Mouse (Mus musculus): Measurements from ENCODE around the gene Tada1. TPM values are rescaled to one million over a fixed set of nuclear protein-coding genes. Genes with fewer than 3 reads are reported as not detected.

The Tada1 gene
- total RNA-seq, 2 experiments from 2014 or later: 18.4 to 19.1 TPM

GRCm38 (mm10) chr1:166384614-166385013 is 5.7 kb downstream of the Tada1 start:
- DNase-seq: no peak

- no peak for DNase-seq
These were observed 6.5 kb downstream of the Tada1 start for GRCm38 (mm10) chr1:166385431-166385830.

DNA sequence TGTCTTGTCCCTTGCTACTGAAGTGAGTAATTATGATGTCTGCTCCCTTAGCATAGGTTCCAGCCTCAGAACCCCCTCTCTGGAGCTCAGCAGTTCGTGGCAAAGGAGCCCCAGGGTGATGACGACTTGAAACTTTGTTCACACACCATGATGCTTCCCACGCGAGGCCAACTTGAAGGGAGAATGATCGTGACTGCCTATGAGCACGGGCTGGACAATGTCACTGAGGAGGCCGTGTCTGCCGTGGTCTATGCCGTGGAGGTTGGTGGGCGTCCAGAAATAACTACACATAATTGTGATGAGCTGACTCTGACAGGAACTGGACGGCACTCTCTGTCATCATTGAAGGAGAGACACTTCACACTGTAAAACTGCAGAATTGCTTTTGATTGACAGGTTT is 9.6 kb downstream of the Tada1 start:
- peak; percentile 1 for DNase-seq

- DNase-seq: no peak
These were observed 10.7 kb downstream of the Tada1 start for GRCm38 (mm10) chr1:166389406-166390125.

DNA sequence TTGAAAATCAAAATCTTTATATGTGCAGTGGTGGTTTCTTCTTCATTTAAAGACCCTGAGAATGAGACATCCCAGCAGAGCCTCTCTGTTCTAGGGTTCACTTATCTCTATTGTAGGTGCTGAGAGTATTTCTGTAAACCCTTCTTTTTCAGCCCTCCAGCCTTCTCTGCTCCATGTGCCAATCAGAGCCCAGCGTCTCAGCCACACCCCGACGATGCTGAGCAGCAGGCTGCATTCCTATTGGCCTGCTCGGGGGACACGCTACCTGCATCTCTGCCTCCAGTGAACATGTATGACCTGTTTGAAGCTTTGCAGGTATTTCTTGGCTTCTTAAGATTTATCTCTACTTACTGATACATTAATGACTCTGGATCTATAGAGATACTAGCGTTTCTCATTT is 12.8 kb downstream of the Tada1 start:
- DNase-seq: no peak

DNA sequence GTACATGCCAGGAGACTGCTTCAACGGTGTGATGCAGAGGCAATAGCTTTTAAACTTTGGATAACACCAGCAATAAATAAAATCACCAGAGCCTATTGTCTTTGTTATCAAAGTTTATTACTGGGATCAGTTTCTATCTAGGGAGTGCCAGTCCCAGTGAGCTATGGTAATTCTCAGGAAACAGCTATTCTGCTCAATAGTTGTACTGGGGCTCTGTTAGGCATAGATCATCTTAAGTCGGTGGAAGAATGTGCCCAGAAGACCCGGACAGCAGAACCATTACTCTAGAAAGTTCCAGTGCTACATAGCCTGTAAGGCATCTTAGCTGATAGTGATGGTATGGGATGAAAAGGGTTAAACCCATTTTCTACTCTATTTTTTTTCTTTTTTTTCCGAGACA is 15.9 kb downstream of the Tada1 start:
- DNase-seq: no peak

DNA sequence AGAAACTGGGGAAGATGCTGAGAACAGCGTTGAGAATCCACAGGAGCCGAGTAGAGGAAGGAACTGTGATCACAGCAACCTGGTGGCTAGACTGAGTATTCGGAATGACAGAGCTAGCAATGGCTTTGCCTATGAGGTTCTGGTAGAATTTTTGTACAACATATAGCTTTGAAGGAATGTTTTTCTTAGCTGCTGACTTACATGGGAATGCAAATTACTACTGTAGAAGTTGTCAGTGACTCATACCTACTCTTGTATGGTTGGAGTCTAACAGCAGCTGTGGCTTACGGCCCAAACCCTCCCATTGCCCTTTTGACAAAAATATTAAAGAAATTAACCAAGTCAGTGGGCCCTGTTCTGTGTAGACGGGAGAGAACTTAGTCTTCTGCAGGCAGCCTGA is 16.8 kb downstream of the Tada1 start:
- no peak for DNase-seq

DNA sequence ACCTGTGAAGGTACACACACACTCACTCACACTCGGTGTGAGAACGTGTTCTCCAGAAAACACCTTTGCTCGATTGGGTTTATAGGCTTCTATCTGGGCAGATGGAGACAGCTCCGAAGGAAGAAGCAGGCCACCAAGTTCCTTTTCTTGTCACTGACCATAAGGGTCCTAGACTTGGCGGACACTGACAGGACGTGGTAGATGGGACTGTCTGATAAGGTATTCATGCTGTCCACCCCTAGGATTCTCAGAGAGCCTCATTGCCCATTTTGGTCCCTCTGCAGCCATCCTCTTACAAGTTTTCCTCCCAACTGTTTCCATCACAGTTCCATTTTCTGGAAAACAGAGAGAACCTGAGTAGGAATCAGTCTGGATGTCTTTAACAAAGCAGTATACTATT is 17.5 kb downstream of the Tada1 start:
- DNase-seq: no peak

- no peak for DNase-seq
These were observed 22.6 kb downstream of the Tada1 start for GRCm38 (mm10) chr1:166401455-166401854.

DNA sequence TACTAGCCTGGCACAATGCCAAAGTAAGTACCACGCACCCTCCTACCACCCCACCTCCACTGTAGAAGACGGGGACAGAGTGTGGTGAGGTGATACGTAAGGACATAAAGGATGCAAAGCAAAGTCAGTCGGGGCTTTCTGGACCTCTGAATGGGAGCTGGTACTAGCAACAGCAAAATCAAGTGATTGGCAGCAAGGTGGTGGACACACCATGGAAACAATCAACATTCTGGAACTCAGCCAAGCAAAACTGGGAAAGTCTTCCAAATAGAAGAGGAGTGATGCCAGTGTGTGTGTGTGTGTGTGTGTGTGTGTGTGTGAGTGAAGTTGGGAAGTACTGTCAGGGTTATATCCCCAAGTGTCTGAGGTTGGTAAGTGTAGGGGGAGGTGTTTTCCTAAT is 23.1 kb downstream of the Tada1 start:
- no peak for DNase-seq

- DNase-seq: peak; percentile 42
These were observed 24.9 kb downstream of the Tada1 start for GRCm38 (mm10) chr1:166403846-166404245.

DNA sequence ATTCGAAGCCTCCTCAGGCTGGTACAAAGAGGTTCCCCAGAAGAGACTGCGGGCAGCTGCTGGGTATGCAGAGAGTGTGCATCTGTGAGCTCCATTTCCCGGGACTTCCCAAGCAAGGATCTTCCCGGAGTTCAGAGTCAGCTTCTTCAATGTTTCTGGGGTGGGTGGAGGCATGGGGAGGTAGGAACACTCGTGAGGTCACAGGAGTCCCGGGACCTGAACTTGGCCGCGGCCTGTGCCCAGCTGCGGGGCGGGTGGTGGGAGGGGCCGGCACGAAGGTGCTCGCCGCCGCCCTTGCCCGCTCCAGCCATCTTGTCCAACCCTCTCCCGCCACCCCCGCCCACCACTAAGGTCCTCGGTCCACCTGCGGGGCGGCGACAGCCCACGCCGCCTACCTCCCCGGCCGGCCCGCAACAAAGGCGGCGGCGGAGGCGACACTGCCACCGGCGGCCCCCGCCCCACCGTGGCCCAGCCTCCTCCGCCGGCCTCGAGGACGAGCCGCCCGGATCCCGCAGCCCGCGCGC is 30.3 kb downstream of the Tada1 start:
- peak; percentile 66 for DNase-seq

GRCm38 (mm10) chr1:166409701-166410220 is 30.9 kb downstream of the Tada1 start, which contains the start of gene Pogk:
Gene Pogk (minus strand): TSS chr1:166409863.
- DNase-seq: peak; percentile 90

- no peak for DNase-seq
These were observed 32.6 kb downstream of the Tada1 start for GRCm38 (mm10) chr1:166411541-166411940.

- no peak for DNase-seq
These were observed 33.4 kb downstream of the Tada1 start for GRCm38 (mm10) chr1:166412266-166412665.

DNA sequence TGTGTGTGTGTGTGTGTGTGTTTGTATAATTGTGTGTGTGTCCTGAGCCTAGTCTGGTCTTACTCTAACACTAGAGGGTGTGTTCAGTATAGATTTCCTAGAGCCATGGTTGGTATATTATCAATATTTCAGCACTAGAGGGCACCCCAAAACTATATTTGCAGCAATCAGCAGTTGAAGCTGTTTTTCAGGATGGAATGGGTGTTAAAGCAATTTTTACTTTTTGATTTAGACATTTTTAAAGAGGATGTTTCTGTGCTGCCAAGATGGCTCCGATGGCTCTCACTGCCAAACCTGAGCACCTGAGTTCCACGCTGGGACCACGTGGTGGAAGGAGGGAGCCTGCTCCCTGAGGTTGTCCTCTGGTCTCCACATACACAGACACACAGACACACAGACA is 50.2 kb downstream of the Tada1 start:
- no peak for DNase-seq

- no peak for DNase-seq
These were observed 51.0 kb downstream of the Tada1 start for GRCm38 (mm10) chr1:166429809-166430431.

DNA sequence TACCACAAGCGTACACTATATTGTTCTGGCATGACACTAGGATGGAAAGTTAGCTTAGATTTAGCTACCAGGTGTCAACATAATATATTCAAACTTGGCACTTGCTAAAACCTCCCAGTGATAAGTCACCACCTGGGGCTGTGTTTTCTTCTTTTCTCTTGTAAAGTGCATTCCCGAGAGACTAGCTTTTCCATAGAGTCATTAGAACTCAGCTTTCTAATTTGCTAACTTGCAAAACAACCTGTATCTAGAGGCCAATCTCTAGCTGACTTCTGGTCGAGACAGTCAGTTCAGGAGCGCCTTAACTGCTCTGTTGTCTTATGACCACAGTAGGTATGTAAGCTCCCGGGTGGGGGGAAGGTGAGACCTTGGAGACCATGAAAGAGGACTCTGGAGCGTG is 60.5 kb downstream of the Tada1 start:
- no peak for DNase-seq

DNA sequence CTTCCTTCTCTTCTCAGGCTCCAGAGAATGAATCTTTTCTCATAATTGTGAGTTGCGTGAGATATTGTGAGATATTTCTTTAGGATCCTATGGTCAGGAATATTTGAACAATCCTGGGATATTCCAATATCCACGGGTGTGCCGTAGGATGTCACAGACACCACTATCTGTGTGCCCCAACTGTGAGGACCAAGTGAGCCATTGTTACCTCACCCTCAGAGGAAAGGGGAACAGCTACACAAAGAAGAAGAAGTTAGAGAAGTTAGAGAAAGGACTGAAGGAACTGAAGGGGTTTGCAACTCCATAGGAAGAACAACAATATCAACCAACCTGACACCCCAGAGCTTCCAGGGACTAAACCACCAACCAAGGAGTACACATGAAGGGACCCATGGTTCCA is 63.1 kb downstream of the Tada1 start:
- no peak for DNase-seq

All from adrenal gland, postnatal 10 days (tissue).